Mouse (Mus musculus): Measurements from ENCODE around the gene Ip6k1. TPM values are rescaled to one million over a fixed set of nuclear protein-coding genes. Genes with fewer than 3 reads are reported as not detected.
"Not testable (repeated sequence)": the region's sequence is repeated elsewhere in the genome, so short reads cannot be mapped to it uniquely, and the experiment has no call there.

Gene Ip6k1
- polyA plus RNA-seq, 1 experiment from 2014 or later = 96.0 TPM

DNA sequence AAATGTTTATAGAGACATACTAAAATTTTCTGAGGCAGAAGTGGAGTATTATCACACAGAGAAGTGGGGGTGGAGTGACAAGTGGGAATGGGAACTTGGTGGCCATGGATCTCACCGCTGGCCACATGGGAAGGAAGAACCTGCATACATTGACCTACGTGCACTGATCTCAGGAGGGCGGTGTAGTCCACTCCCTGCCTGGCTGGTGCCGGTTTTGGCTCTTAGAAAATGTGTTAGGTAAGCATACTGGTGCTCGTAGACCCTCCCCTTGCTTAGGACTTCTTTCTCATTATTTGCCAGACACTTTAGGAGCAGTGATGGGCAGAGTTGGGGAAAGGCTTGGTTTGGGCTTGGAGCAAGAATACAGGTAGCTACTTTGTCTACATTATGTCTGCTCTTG, 5.7 kb downstream of the Ip6k1 start:
- H3K27ac ChIP-seq (ENCODE audit: low read depth, low read length) = no peak overlapping the region
- peaks cover 19% of the 10 kb centered on the region for H3K4me1 ChIP-seq (ENCODE audit: control insufficient read depth, insufficient read depth, low read depth, low read length)
- whole genome bisulfite sequencing = 89% methylated on average over 5 of the region's 5 CpGs
- H3K9ac ChIP-seq (ENCODE audit: low read depth, low read length) = no peak overlapping the region
- H3K4me2 ChIP-seq (ENCODE audit: low read length) = no peak overlapping the region
- no peaks in the 10 kb centered on the region for H3K36me3 ChIP-seq (ENCODE audit: control insufficient read depth, insufficient read depth, low read length)
- H3K4me3 ChIP-seq (ENCODE audit: low read length) = no peak overlapping the region
- H3K27me3 ChIP-seq (replicated peaks; ENCODE audit: control insufficient read depth, insufficient read depth, low read length) = no peaks in the 10 kb centered on the region
- ATAC-seq = no peak
- no peaks in the 10 kb centered on the region for H3K9me3 ChIP-seq (ENCODE audit: control insufficient read depth, low read length)

DNA sequence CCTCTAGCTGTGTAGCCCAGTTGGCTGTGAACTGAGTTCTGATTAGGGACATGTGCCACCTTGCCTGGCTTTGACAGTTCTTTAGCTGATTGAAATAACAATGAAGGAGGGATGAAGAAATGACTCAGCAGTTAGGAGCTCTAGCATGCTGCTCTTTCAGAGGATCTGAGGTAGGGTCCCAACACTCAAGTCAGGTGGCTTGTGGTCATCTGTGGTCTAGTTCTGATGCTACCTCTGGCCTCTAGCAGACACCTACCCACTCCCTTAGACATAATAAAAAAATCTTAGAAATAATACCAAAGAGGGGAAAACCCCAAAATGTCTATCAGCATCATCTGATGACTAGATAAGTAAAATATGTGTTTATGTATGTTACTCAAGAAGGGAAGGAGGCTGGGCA, 8.1 kb downstream of the Ip6k1 start:
- ATAC-seq = no peak
- Histone ChIP-seq H3K4me2 (ENCODE audit: low read length) (no peak overlapping the region), H3K27me3 (replicated peaks; ENCODE audit: control insufficient read depth, insufficient read depth, low read length) (no peaks in the 10 kb centered on the region), H3K27ac (ENCODE audit: low read depth, low read length) (no peak overlapping the region), H3K4me3 (ENCODE audit: low read length) (no peak overlapping the region), H3K4me1 (ENCODE audit: control insufficient read depth, insufficient read depth, low read depth, low read length) (peaks cover 2% of the 10 kb centered on the region; the same call in 1 of the 2 replicates), H3K9ac (ENCODE audit: low read depth, low read length) (no peak overlapping the region), H3K9me3 (ENCODE audit: control insufficient read depth, low read length) (no peaks in the 10 kb centered on the region), H3K36me3 (ENCODE audit: control insufficient read depth, insufficient read depth, low read length) (no peaks in the 10 kb centered on the region)

DNA sequence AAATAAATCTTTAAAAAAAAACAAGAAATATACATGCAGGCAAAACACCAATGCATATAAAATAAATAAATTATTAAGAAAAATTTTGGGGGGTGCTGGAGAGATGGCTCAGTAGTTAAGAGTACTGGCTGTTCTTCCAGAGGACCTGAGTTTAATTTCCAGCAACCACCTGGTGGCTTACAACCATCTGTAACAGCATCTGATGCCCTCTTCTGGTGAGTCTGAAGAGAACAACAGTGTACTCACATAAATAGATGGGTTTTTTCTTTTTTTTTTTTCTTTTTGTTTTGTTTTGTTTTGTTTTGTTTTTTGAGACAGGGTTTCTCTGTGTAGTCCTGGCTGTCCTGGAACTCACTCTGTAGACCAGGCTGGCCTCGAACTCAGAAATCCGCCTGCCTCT, 11.3 kb downstream of the Ip6k1 start:
- H3K27me3 ChIP-seq (replicated peaks; ENCODE audit: control insufficient read depth, insufficient read depth, low read length); H3K4me1 ChIP-seq (ENCODE audit: control insufficient read depth, insufficient read depth, low read depth, low read length); H3K4me2 ChIP-seq (ENCODE audit: low read length); ATAC-seq; H3K27ac ChIP-seq (ENCODE audit: low read depth, low read length); H3K9me3 ChIP-seq (ENCODE audit: control insufficient read depth, low read length); H3K4me3 ChIP-seq (ENCODE audit: low read length); H3K9ac ChIP-seq (ENCODE audit: low read depth, low read length); H3K36me3 ChIP-seq (ENCODE audit: control insufficient read depth, insufficient read depth, low read length): not testable (repeated sequence)
- 98% methylated on average over 2 of the region's 2 CpGs for WGBS

DNA sequence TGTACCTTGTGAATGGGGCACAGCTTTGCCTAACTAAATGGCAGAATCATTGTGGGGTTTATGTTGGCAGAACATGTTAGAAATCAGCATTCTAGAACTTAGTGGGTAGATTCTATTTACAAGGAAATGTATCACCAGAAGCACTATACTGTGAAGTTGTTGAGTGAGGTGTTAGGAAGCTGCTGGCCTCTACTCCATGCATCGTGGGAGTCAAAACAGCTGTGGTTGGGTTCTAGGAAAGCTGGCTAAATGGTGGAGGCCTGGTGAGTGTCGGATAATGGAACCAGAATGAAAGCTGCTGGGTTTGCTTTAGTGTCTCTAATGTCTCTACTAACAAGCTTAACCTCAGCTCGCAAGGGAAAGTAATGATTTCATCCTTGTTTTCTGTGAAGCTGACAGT, 14.8 kb downstream of the Ip6k1 start:
- Histone ChIP-seq H3K4me1 (ENCODE audit: control insufficient read depth, insufficient read depth, low read depth, low read length) (peaks cover 2% of the 10 kb centered on the region), H3K4me2 (ENCODE audit: low read length) (no peak overlapping the region), H3K27ac (ENCODE audit: low read depth, low read length) (no peak overlapping the region), H3K9ac (ENCODE audit: low read depth, low read length) (no peak overlapping the region), H3K36me3 (ENCODE audit: control insufficient read depth, insufficient read depth, low read length) (no peaks in the 10 kb centered on the region), H3K4me3 (ENCODE audit: low read length) (no peak overlapping the region), H3K27me3 (replicated peaks; ENCODE audit: control insufficient read depth, insufficient read depth, low read length) (no peaks in the 10 kb centered on the region), H3K9me3 (ENCODE audit: control insufficient read depth, low read length) (no peaks in the 10 kb centered on the region)
- ATAC-seq = no peak
- 84% methylated on average over 3 of the region's 3 CpGs for WGBS

DNA sequence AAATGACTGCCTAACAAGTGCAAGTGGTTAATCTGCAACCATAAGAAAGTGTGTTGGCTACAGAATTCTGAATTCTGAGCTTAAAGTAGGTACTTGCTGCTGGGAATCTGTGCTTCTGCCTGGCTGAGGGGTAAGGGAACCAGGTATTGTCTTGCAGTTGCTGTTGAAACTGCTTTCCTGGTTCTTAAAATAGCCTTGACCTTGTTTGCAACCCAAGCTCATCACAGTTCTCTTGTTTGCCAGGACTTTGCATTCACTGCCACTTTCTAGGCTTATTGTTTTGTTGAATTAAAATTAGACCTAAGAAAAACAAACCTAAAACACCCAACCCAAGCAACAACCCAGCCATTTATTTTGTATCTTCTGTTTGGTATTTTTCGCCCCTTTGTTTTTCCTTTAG, 18.4 kb downstream of the Ip6k1 start:
- ATAC-seq = no peak

DNA sequence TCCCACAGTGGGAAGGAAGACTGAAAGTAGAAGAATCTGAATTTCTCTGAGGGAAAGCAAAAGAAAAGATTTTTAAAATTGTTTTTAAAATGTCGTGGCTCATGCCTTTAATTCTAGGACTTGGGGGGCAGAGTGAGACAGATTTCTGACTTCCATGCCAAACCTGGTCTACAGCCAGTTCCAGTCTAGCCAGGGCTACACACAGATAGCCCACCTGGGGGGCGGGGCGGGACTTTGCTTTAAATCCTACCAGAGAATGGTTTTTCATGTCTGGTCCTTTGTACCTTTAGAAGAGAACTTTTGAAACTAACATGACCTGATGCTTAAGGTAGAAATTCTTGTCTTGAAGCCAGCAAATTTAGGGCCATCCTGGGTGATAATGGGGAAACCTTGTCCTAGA, 20.9 kb downstream of the Ip6k1 start:
- no peak overlapping the region for H3K4me2 ChIP-seq (ENCODE audit: low read length)
- H3K36me3 ChIP-seq (ENCODE audit: control insufficient read depth, insufficient read depth, low read length) = peaks cover 16% of the 10 kb centered on the region
- no peak for ATAC-seq
- H3K9ac ChIP-seq (ENCODE audit: low read depth, low read length) = no peak overlapping the region
- no peaks in the 10 kb centered on the region for H3K9me3 ChIP-seq (ENCODE audit: control insufficient read depth, low read length)
- H3K4me1 ChIP-seq (ENCODE audit: control insufficient read depth, insufficient read depth, low read depth, low read length) = peaks cover 2% of the 10 kb centered on the region
- H3K4me3 ChIP-seq (ENCODE audit: low read length) = no peak overlapping the region
- H3K27me3 ChIP-seq (replicated peaks; ENCODE audit: control insufficient read depth, insufficient read depth, low read length) = no peaks in the 10 kb centered on the region
- H3K27ac ChIP-seq (ENCODE audit: low read depth, low read length) = no peak overlapping the region
- 91% methylated on average over 3 of the region's 3 CpGs for WGBS

More for the DNA sequence above, 18.4 kb downstream of the Ip6k1 start:
- H3K4me3 ChIP-seq (ENCODE audit: low read length) = no peak overlapping the region
- no peaks in the 10 kb centered on the region for H3K9me3 ChIP-seq (ENCODE audit: control insufficient read depth, low read length)
- no peak overlapping the region for H3K4me2 ChIP-seq (ENCODE audit: low read length)
- H3K27ac ChIP-seq (ENCODE audit: low read depth, low read length) = no peak overlapping the region
- H3K27me3 ChIP-seq (replicated peaks; ENCODE audit: control insufficient read depth, insufficient read depth, low read length) = no peaks in the 10 kb centered on the region
- 93% methylated on average over 1 of the region's 1 CpGs for WGBS
- H3K9ac ChIP-seq (ENCODE audit: low read depth, low read length) = no peak overlapping the region
- H3K4me1 ChIP-seq (ENCODE audit: control insufficient read depth, insufficient read depth, low read depth, low read length) = peaks cover 2% of the 10 kb centered on the region
- H3K36me3 ChIP-seq (ENCODE audit: control insufficient read depth, insufficient read depth, low read length) = peaks cover 3% of the 10 kb centered on the region; the same call in 1 of the 2 replicates

DNA sequence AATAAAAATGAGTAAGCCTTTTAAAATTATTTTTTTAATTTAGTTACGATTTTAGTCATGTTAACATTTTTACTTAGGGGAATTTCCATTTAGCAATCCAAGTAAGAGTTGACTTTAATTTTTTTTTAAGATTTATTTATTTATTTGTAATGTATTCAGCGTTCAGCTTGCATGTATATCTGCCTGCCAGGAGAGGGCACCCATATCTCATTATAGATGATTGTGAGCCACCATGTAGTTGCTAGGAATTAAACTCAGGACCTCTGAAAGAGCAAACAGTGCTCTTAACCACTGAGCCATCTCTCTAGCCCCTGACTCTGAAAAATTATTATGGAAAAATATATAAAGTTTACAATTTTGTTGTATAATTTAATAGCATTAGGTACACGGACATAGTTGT, 24.3 kb downstream of the Ip6k1 start:
- WGBS = 94% methylated on average over 3 of the region's 3 CpGs
- Histone ChIP-seq H3K27ac (ENCODE audit: low read depth, low read length) (no peak overlapping the region), H3K36me3 (ENCODE audit: control insufficient read depth, insufficient read depth, low read length) (peaks cover 21% of the 10 kb centered on the region), H3K4me2 (ENCODE audit: low read length) (no peak overlapping the region), H3K27me3 (replicated peaks; ENCODE audit: control insufficient read depth, insufficient read depth, low read length) (no peaks in the 10 kb centered on the region), H3K9me3 (ENCODE audit: control insufficient read depth, low read length) (no peaks in the 10 kb centered on the region), H3K4me3 (ENCODE audit: low read length) (no peak overlapping the region), H3K9ac (ENCODE audit: low read depth, low read length) (no peak overlapping the region), H3K4me1 (ENCODE audit: control insufficient read depth, insufficient read depth, low read depth, low read length) (no peaks in the 10 kb centered on the region)
- no peak for ATAC-seq

DNA sequence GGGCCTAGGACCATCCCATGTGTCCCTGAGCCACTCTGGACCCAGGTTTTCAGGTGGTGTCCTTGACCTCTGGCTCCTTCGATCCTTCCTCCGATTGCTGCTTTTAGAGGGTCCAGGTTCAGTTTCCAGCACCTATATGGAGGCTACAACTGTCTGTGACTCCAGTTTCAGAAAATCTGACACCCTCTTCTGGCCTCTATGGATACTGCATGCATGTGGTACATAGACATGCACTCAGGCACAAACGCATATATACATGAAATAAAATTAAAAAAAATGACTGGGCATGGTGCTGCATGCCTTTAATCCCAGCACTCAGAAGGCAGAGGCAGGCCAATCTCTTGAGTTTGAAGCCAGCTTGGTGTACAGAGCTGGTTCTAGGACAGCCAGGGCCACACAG, 25.6 kb downstream of the Ip6k1 start:
- H3K27ac ChIP-seq (ENCODE audit: low read depth, low read length) = no peak overlapping the region
- no peak for ATAC-seq
- no peak overlapping the region for H3K4me3 ChIP-seq (ENCODE audit: low read length)
- H3K4me1 ChIP-seq (ENCODE audit: control insufficient read depth, insufficient read depth, low read depth, low read length) = no peaks in the 10 kb centered on the region
- H3K36me3 ChIP-seq (ENCODE audit: control insufficient read depth, insufficient read depth, low read length) = peaks cover 28% of the 10 kb centered on the region
- 98% methylated on average over 3 of the region's 3 CpGs for WGBS
- no peaks in the 10 kb centered on the region for H3K9me3 ChIP-seq (ENCODE audit: control insufficient read depth, low read length)
- H3K9ac ChIP-seq (ENCODE audit: low read depth, low read length) = no peak overlapping the region
- H3K27me3 ChIP-seq (replicated peaks; ENCODE audit: control insufficient read depth, insufficient read depth, low read length) = no peaks in the 10 kb centered on the region
- no peak overlapping the region for H3K4me2 ChIP-seq (ENCODE audit: low read length)

DNA sequence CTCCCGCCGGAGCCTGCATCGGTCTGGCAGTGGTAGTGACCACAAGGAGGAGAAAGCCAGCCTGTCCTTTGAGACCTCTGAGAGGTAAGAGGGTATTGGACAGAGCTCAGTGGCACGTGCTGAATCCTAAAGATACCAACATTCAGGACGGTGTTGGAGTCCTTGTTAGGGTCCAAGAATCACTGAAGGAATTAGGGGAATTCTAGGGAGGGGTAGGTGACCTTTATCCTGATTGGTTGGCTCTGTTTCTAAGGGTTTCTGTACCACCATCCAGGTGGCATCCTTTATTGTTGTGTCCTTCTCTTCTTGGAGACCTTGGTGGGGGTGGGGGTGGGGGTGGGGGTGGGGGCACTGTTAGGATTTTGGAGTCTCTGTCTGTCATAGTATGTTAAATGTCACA, 29.8 kb downstream of the Ip6k1 start:
- H3K27me3 ChIP-seq (replicated peaks; ENCODE audit: control insufficient read depth, insufficient read depth, low read length) = no peaks in the 10 kb centered on the region
- peaks cover 30% of the 10 kb centered on the region for H3K36me3 ChIP-seq (ENCODE audit: control insufficient read depth, insufficient read depth, low read length)
- no peak for ATAC-seq
- H3K9ac ChIP-seq (ENCODE audit: low read depth, low read length) = no peak overlapping the region
- no peak overlapping the region for H3K4me2 ChIP-seq (ENCODE audit: low read length)
- no peaks in the 10 kb centered on the region for H3K4me1 ChIP-seq (ENCODE audit: control insufficient read depth, insufficient read depth, low read depth, low read length)
- H3K4me3 ChIP-seq (ENCODE audit: low read length) = no peak overlapping the region
- no peak overlapping the region for H3K27ac ChIP-seq (ENCODE audit: low read depth, low read length)
- H3K9me3 ChIP-seq (ENCODE audit: control insufficient read depth, low read length) = no peaks in the 10 kb centered on the region
- 95% methylated on average over 5 of the region's 5 CpGs for WGBS

Measured in hindbrain, embryonic 16.5 days (tissue).